Mouse (Mus musculus) kidney, embryonic 16.5 days (tissue): Measurements from ENCODE around the gene Taar7d. TPM values are rescaled to one million over a fixed set of nuclear protein-coding genes. Genes with fewer than 3 reads are reported as not detected.
"Not testable (repeated sequence)": the region's sequence is repeated elsewhere in the genome, so short reads cannot be mapped to it uniquely, and the experiment has no call there.

Source experiments
- ATAC-seq: fragments of 200-750 bp; cut with Nextera tagmentation; 2 replicates; pipeline ENCODE4 v1.8.0; 2017; ENCODE audit warnings: moderate TSS enrichment; ENCODE audit not compliant: low FRiP score, low TSS enrichment
- H3K27ac ChIP-seq: fragments of 300-500 bp; sonication (generic); 2 replicates; pipeline ENCODE4 v1.5.1; 2014; ENCODE audit warnings: low read length
- H3K27me3 ChIP-seq: fragments of 300-500 bp; sonication (generic); 2 replicates; pipeline ENCODE4 v1.6.1; 2014; ENCODE audit warnings: low read length, control low read depth, mixed read lengths; ENCODE audit not compliant: insufficient read depth
- H3K36me3 ChIP-seq: fragments of 300-500 bp; sonication (generic); 2 replicates; pipeline ENCODE4 v1.6.1; 2014; ENCODE audit warnings: low read length, control low read depth, mixed read lengths; ENCODE audit not compliant: insufficient read depth
- H3K4me1 ChIP-seq: fragments of 300-500 bp; sonication (generic); 2 replicates; pipeline ENCODE4 v1.6.1; 2014; ENCODE audit warnings: low read length, control low read depth, mixed read lengths; ENCODE audit not compliant: insufficient read depth
- H3K4me2 ChIP-seq: fragments of 300-500 bp; sonication (generic); replicated peaks from 2 replicates; pipeline ENCODE4 v1.6.1; 2014; ENCODE audit warnings: low read depth, low read length
- H3K4me3 ChIP-seq: fragments of 300-500 bp; sonication (generic); 2 replicates; pipeline ENCODE4 v1.5.1; 2014; ENCODE audit warnings: mild to moderate bottlenecking, low read length
- H3K9ac ChIP-seq: fragments of 300-500 bp; sonication (generic); replicated peaks from 2 replicates; pipeline ENCODE4 v1.6.1; 2014; ENCODE audit warnings: low read length
- H3K9me3 ChIP-seq: fragments of 300-500 bp; sonication (generic); 2 replicates; pipeline ENCODE4 v1.6.1; 2016; ENCODE audit warnings: low read length, control low read depth
- WGBS: fragments of 180-500 bp; shearing (Covaris S2); extraction: QIAGEN DNeasy Blood & Tissue Kit; methylation state at CpG from one replicate; pipeline ENCODE4 v1.1.7; 2014; 5-methylcytosine and 5-hydroxymethylcytosine counted together
- polyA plus RNA-seq: library from polyadenylated mRNA; unstranded; fragments of >200 nt; fragmentation: Nextera tagmentation; extraction: Ambion mirVana; gene quantifications from 2 replicates; pipeline ENCODE4 v1.2.1, GENCODE M21; 2015

Gene Taar7d
- polyA plus RNA-seq, 1 experiment from 2014 or later = not detected

DNA sequence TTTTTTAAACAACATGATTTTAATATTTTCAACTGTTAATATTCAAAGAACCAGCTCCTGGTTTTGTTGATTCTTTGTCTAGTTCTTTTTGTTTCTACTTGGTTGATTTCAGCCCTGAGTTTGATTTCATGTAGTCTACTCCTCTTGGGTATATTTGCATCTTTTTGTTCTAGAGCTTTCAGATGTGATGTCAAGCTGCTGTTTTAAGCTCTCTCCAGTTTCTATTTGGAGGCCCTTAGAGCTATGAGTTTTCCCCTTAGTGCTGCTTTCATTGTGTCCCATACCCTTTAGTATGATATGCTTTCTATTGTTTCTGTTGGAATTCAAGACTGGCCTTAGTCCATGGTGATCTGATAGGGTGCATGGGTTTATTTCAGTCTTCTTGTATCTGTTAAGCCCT lies 4.3 kb downstream of the Taar7d start:
- Histone ChIP-seq H3K9ac (no peak overlapping the region), H3K4me3 (no peak overlapping the region), H3K4me1 (no peaks in the 10 kb centered on the region), H3K4me2 (no peak overlapping the region), H3K27ac (no peak overlapping the region), H3K36me3 (no peaks in the 10 kb centered on the region), H3K9me3 (0 out of 2 replicates have a peak, but pooled peaks cover 2% of the 10 kb centered on the region), H3K27me3 (no peaks in the 10 kb centered on the region)
- ATAC-seq = no peak

GRCm38 (mm10) chr10:24037314-24037713 lies 10.3 kb downstream of the Taar7d start, which contains the start of gene Taar7e:
Gene Taar7e (plus strand): TSS chr10:24037614.
- no peak within 1 kb of the TSS for H3K4me2 ChIP-seq
- no peak within 1 kb of the TSS for H3K4me3 ChIP-seq
- no peak for ATAC-seq
- H3K9me3 ChIP-seq = no peaks in the 10 kb centered on the region
- H3K36me3 ChIP-seq = no peaks in the 10 kb centered on the region
- no peaks in the 10 kb centered on the region for H3K27me3 ChIP-seq
- H3K27ac ChIP-seq = no peak within 1 kb of the TSS
- 84% methylated on average over 2 of the region's 2 CpGs for WGBS
- no peak within 1 kb of the TSS for H3K9ac ChIP-seq
- no peaks in the 10 kb centered on the region for H3K4me1 ChIP-seq

DNA sequence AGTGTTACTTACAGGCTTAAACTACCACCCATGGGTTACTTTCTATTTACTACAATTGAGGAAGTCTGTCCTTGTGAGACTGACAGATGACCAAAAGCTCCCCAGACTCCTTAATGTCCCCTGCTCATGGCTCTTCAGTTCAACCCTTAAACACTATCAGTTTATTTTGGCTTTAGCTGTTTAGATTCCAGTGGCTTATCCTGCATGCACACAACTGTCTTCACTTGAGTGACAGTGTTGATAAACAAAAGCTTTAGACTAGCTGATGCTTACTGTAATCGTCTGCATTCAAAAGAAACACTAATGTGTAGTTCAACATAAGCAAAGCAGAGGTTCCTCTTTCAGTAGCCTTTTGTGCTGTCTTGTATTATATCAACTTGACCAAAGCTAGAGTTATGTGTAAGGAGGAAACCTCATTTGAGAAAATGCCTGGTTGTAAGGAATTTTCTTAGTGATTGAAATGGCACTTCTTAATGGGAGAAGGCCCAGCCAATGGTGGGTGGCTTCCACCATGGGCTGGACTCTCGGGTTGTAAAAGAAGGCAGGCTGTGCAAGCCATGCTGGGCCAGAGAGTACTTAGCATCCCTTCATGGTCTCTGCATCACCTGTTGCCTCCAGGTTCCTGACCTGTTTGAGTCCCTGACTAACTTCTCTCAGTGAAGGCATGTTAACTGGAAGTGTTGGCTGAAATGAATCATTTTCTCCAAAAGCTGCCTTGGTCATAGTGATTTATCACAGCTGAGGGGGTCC lies 13.3 kb downstream of the Taar7d start:
- ATAC-seq = no peak
- H3K4me3 ChIP-seq = no peak overlapping the region
- H3K4me1 ChIP-seq = no peaks in the 10 kb centered on the region
- H3K4me2 ChIP-seq = no peak overlapping the region
- H3K9me3 ChIP-seq = no peaks in the 10 kb centered on the region
- no peak overlapping the region for H3K27ac ChIP-seq
- H3K9ac ChIP-seq = no peak overlapping the region
- WGBS = 64% methylated on average over 2 of the region's 2 CpGs
- no peaks in the 10 kb centered on the region for H3K36me3 ChIP-seq
- H3K27me3 ChIP-seq = no peaks in the 10 kb centered on the region

- Histone ChIP-seq H3K9ac (no peak within 1 kb of the TSS), H3K27me3 (no peaks in the 10 kb centered on the region), H3K27ac (no peak within 1 kb of the TSS), H3K4me2 (no peak within 1 kb of the TSS), H3K4me3 (no peak within 1 kb of the TSS), H3K9me3 (no peaks in the 10 kb centered on the region), H3K36me3 (no peaks in the 10 kb centered on the region), H3K4me1 (no peaks in the 10 kb centered on the region)
- ATAC-seq = no peak
These were observed 22.2 kb downstream of the Taar7d start, which contains the start of gene Taar7f for GRCm38 (mm10) chr10:24049210-24049609. Gene Taar7f (plus strand): TSS chr10:24049510.

DNA sequence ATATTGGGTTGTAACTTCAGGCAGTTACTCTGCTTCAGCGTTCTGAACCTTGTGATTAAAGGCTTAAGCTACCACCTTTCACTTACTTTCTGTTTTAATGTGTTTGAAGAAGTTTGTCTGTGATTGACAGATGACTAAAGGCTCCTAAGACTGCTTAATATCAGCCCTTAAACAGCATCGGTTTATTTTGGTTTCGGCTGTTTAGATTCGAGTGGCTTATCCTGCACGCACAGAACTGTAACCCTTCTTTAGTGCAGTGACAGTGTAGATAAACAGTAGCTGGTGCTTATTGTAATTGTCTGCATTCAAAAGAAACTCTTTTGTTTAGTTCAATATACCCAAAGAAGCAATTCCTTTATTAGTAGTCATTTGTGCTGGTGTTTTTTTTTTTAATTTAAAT lies 25.0 kb downstream of the Taar7d start:
- Histone ChIP-seq H3K4me3 (no peak overlapping the region), H3K4me2 (no peak overlapping the region), H3K4me1 (no peaks in the 10 kb centered on the region), H3K9ac (no peak overlapping the region), H3K27me3 (no peaks in the 10 kb centered on the region), H3K27ac (no peak overlapping the region), H3K9me3 (no peaks in the 10 kb centered on the region), H3K36me3 (no peaks in the 10 kb centered on the region)
- 85% methylated on average over 5 of the region's 5 CpGs for WGBS
- ATAC-seq = no peak

GRCm38 (mm10) chr10:24058986-24059385 lies 32.0 kb downstream of the Taar7d start:
- no peaks in the 10 kb centered on the region for H3K9me3 ChIP-seq
- H3K27me3 ChIP-seq = no peaks in the 10 kb centered on the region
- 74% methylated on average over 3 of the region's 3 CpGs for WGBS
- no peak overlapping the region for H3K27ac ChIP-seq
- H3K4me3 ChIP-seq = no peak overlapping the region
- H3K4me1 ChIP-seq = no peaks in the 10 kb centered on the region
- no peak overlapping the region for H3K4me2 ChIP-seq
- no peak overlapping the region for H3K9ac ChIP-seq
- ATAC-seq = no peak
- H3K36me3 ChIP-seq = no peaks in the 10 kb centered on the region

DNA sequence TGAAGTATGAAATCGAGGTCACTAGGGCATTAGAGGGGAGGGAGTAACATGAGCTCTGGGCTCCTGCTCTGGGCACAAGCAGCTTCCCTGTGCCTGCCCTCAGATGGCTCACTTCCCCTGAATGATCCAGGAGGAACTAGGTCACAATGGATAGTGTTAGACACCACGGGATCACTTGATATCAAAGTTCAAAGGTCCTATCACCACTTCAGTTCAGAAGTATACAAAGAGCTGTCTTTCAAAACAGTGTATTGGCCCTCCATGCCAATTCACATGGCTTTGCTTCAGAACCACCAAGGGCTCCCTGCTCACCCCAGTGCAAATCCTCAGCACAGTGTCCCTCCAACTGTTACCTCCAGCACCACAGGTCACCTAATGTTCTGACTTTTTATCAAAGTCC lies 47.7 kb downstream of the Taar7d start:
- ATAC-seq, H3K27me3 ChIP-seq, H3K4me1 ChIP-seq, H3K36me3 ChIP-seq, H3K4me2 ChIP-seq, H3K4me3 ChIP-seq, H3K27ac ChIP-seq, H3K9me3 ChIP-seq, H3K9ac ChIP-seq: not testable (repeated sequence)
- WGBS = 24% methylated on average over 2 of the region's 2 CpGs

GRCm38 (mm10) chr10:24076200-24076599 lies 49.2 kb downstream of the Taar7d start, which contains the start of gene Taar8a:
Gene Taar8a (plus strand): TSS chr10:24076500.
- ATAC-seq = not testable (repeated sequence)
- 84% methylated on average over 2 of the region's 4 CpGs for WGBS

More at GRCm38 (mm10) chr10:24076200-24076599, 49.2 kb downstream of the Taar7d start, which contains the start of gene Taar8a:
- not testable (repeated sequence) for H3K4me3 ChIP-seq, H3K9ac ChIP-seq, H3K27ac ChIP-seq, H3K4me2 ChIP-seq, H3K9me3 ChIP-seq, H3K36me3 ChIP-seq, H3K27me3 ChIP-seq, H3K4me1 ChIP-seq

Other genes starting within 250 kb of the Taar7d start
- 128 and 147 TPM in 2 replicates for gene Rps12, start 239.9 kb upstream of the Taar7d start, polyA plus RNA-seq
- 18.0 and 20.7 TPM in 2 replicates for gene Slc18b1, start 230.2 kb upstream of the Taar7d start, polyA plus RNA-seq
- gene Vnn3, start 175.8 kb upstream of the Taar7d start, polyA plus RNA-seq = 0.13 and 0.14 TPM in 2 replicates
- 4.2 and 4.5 TPM in 2 replicates for gene Vnn1, start 132.5 kb upstream of the Taar7d start, polyA plus RNA-seq
- gene Taar1, start 106.9 kb upstream of the Taar7d start, polyA plus RNA-seq = not detected in 2 replicates
- not detected in 2 replicates for gene Taar2, start 88.7 kb upstream of the Taar7d start, polyA plus RNA-seq
- gene Taar3, start 77.7 kb upstream of the Taar7d start, polyA plus RNA-seq = not detected in 2 replicates
- gene Taar4, start 66.7 kb upstream of the Taar7d start, polyA plus RNA-seq = not detected in 2 replicates
- gene Taar5, start 56.5 kb upstream of the Taar7d start, polyA plus RNA-seq = 0.26 TPM in 1 of 2 replicates, not detected in the other
- gene Taar6, start 41.6 kb upstream of the Taar7d start, polyA plus RNA-seq = not detected in 2 replicates
- gene Taar7a, start 33.7 kb upstream of the Taar7d start, polyA plus RNA-seq = not detected in 2 replicates
- gene Taar7b, start 27.3 kb upstream of the Taar7d start, polyA plus RNA-seq = not detected in 2 replicates
- not detected in 2 replicates for gene Taar7e, start 10.4 kb downstream of the Taar7d start, polyA plus RNA-seq
- gene Taar7f, start 22.3 kb downstream of the Taar7d start, polyA plus RNA-seq = not detected in 2 replicates
- gene Taar8a, start 49.3 kb downstream of the Taar7d start, polyA plus RNA-seq = not detected in 2 replicates
- gene Taar8b, start 65.1 kb downstream of the Taar7d start, polyA plus RNA-seq = not detected in 2 replicates
- not detected in 2 replicates for gene Taar8c, start 74.7 kb downstream of the Taar7d start, polyA plus RNA-seq
- gene Taar9, start 82.3 kb downstream of the Taar7d start, polyA plus RNA-seq = not detected in 2 replicates
- 127 and 146 TPM in 2 replicates for gene Stx7, start 122.1 kb downstream of the Taar7d start, polyA plus RNA-seq
- gene Moxd1, start 196.3 kb downstream of the Taar7d start, polyA plus RNA-seq = 23.4 and 24.0 TPM in 2 replicates